Mouse (Mus musculus): ENCODE measurements around the gene Asap2.

The Asap2 gene

DNA sequence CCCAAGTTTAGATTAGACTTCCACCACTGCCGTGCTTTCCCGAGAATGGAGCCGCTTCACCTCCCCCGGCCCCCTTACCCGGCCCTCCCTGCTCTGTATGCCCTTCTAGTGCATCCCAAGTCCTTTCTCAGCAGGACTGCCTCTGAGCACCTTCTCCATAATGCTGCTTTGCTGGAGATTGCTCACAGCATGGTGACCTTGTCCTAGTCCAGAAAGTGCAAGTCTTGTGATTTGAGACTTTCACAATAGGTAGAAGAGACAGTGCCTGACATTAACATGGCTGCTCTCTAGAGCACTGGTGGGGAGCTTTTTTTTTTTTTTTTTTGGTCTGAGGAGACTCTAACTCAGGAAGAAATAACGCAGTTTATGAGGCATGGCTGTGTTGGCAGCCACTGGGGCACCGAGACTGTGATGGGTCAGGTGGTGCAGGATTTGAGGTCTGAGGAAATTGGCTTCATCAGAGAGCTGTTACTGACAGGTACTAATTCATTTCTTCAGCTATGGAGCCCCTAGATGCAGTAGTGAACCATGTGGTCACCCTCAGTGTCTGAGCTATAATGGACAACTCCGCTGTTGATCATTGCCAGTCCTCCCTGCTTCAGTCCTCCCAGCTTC lies 224.4 kb downstream of the Asap2 start:
- no peak for DNase-seq

DNA sequence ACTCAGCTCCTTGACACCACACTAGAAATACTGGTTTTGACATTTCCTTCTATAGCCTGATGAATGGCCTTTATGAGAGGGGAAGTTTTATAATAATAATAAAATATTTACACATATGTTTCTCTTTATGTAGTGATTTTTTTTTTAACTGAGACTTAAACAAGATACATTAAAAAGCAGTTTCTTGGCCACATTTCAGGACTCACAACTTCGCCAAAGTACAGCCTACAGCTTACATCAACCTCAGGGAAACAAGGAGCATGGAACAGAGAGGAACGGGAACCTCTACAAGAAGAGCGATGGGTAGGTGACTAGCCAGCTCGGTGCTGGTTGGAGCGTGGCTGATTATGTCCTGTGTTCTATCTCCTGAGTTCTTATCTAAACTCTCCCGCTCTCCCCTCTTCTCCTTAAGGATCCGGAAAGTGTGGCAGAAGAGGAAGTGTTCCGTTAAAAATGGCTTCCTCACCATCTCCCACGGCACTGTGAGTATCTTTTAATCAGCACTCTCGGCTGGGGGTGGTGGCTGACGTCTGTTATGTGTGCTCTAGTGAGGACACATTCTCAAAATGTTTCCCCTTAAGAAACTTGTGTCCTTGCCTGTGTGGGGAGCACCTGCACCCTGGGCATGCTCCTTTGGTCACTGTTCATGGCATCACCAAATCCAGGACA lies 227.7 kb downstream of the Asap2 start:
- no peak for DNase-seq

GRCm38 (mm10) chr12:21220596-21220995 lies 230.3 kb downstream of the Asap2 start:
- DNase-seq: no peak

DNA sequence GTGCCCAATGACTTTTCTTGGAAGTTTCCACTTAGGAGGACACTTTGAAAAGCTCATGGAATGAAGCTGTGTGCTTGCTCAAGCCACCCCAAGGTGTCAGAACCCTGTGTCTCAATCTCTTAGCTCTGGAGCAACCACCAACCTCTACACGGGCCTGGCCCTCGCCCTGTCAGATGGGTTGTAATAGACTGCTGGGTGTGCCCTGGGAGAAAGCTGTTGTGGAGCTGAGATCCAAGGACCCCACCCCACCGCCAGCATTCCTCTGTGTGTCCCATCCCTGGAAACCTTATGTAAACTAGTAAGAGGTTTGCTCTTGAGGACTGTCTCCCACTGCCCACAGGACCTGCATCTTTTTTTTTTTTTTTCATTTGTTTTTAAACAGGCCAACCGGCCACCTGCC lies 233.7 kb downstream of the Asap2 start:
- no peak for DNase-seq

GRCm38 (mm10) chr12:21225358-21225757 lies 235.1 kb downstream of the Asap2 start:
- no peak for DNase-seq

- no peak for DNase-seq
Measured at GRCm38 (mm10) chr12:21226316-21226715, 236.1 kb downstream of the Asap2 start.

GRCm38 (mm10) chr12:21227076-21227980 lies 237.1 kb downstream of the Asap2 start:
- peak; percentile 84 for DNase-seq

DNA sequence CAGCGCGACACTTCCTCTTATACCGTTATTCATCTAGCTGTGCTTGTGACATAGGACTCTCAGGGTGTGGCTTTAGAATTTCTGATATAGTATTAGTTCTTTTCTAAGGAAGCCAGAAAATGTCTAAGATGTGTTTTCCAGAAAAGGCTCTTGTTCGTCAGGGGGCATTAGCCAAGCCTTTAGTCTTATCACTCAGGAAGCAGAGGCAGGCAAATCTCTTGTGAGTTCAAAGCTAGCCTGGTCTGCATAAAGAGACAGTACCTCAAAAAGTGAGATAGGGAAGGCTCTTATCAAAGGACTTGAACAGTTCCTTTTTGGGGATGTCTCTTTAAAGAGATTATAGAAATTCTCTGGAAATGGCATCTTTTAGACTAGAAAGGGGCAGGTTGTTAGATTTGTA lies 238.4 kb downstream of the Asap2 start:
- no peak for DNase-seq

GRCm38 (mm10) chr12:21229076-21229918 lies 239.0 kb downstream of the Asap2 start:
- DNase-seq: no peak

DNA sequence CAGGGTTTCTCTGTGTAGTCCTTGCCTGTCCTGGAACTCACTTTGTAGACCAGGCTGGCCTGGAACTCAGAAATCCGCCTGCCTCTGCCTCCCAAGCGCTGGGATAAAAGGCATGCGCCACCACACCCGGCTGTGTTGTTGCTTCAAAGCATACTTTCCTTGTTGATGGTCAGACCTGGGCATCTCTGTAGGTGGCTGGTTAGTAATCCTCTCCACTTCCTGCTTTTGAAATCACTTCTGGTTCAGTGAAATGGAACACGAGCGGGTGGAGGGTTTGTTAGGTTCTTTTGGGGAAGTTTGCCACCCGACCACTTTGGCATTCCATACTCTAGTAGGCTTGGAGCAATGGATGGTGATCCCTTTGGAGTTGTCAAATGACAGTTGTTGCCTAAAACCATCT lies 243.5 kb downstream of the Asap2 start:
- no peak for DNase-seq

- no peak for DNase-seq
Measured at GRCm38 (mm10) chr12:21234560-21234959, 244.3 kb downstream of the Asap2 start.

DNA sequence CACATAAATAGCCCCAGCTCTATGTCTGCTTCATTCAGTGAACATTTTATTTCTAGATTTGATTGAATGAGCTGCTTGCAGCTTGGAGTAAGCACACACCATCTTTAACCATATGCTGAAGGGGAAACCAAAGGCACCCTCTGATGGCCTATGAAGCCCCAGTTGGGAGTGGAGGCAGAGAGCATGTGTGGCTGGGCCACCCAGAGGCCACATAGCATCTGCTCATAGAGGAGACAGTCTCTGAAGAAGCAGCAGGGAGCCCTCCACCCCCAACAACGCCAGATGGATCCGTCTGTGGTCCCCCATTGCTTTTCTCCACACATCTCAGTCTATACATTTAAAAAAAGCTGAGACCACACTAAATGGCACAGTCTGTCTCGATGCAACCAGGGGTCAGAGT lies 251.7 kb downstream of the Asap2 start:
- no peak for DNase-seq

GRCm38 (mm10) chr12:21244375-21244960 lies 254.2 kb downstream of the Asap2 start:
- no peak for DNase-seq

GRCm38 (mm10) chr12:21247711-21248392 lies 257.6 kb downstream of the Asap2 start:
- DNase-seq: no peak

GRCm38 (mm10) chr12:21260494-21261256 lies 270.4 kb downstream of the Asap2 start:
- peak; percentile 37 for DNase-seq

GRCm38 (mm10) chr12:21261521-21261920 lies 271.3 kb downstream of the Asap2 start:
- DNase-seq: no peak

GRCm38 (mm10) chr12:21263256-21263655 lies 273.0 kb downstream of the Asap2 start:
- DNase-seq: no peak

- DNase-seq: peak; percentile 65
Measured at GRCm38 (mm10) chr12:21264241-21264640, 274.0 kb downstream of the Asap2 start.

GRCm38 (mm10) chr12:21264970-21265369 lies 274.7 kb downstream of the Asap2 start:
- no peak for DNase-seq

DNA sequence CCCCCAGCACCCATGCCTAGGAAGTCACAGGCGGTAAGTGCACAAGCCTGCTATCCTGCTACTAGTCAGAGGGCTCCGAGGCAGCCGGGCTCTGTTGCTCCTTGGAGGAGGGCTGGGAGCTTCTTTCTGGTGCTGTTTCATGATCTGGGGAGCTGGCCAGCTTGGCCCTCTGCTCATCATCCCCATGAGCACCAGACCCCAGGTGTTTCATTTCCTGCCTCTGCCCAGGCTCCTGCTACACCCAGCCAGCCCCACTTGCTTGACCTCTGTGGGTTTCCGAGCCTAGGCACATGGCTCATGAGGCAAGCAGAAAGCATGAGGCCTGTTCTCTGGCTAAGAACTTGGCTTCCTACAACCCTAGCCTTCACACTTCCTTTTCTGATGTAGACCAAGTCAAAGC lies 275.2 kb downstream of the Asap2 start:
- DNase-seq: no peak

Data from kidney, postnatal 10 days (tissue).